Mouse (Mus musculus) forelimb bud, embryonic 11.5 days (tissue): ENCODE results near the gene Ttll7.

Experiments used
- DNase-seq: peaks from one replicate; pipeline ENCODE4 v3.0.0-alpha.2; 2012; ENCODE audit warnings: low read depth, low spot score

The Ttll7 gene

DNA sequence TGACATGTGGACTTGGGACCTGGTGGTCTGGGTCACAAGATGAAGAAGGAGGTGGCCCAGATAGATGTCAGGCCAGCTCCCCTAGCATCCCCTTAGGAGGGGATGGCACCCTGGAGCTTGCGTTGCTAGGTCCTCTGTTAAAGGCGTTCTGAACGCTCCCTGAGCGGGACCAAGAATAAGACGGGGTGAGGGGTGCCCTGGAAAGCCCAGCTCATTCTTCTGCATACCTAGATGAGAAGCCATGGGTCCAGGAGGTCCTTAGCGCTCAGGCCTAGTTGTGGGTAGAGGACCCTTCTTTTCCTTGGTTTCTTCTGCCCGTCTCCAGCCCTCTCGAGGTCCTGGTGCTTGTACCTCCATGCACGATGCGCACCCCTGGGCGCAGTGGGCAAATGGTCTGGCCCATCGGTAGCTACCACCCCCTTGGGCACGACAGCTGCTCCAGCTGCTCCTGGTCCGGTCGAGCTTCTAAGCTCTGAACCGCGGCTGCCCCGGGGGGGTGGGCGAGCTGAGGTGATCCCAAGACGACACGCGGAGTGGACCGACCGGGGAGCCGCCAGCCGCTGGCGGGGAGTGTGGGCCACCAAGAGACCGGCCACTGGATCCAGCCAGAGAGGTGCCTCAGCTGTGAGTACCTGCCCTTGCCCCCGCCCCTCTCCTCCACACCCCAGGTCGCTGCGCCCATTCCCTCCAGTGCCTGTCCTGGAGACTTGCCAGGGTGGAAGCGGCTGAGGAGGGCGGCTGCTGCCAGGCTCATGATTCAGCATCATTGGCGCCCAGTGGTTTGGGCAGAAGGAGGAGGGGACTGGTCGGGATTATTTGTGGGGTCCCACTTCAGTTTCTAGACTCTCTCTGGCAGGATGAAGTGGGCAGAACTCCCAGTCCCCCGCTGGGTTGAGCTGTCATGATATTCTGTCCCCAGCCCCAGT is at the start of gene Ttll7:
Gene Ttll7 (plus strand): TSS at position 402 of the 926 bp plus-strand sequence.
- peak; percentile 88 for DNase-seq

DNA sequence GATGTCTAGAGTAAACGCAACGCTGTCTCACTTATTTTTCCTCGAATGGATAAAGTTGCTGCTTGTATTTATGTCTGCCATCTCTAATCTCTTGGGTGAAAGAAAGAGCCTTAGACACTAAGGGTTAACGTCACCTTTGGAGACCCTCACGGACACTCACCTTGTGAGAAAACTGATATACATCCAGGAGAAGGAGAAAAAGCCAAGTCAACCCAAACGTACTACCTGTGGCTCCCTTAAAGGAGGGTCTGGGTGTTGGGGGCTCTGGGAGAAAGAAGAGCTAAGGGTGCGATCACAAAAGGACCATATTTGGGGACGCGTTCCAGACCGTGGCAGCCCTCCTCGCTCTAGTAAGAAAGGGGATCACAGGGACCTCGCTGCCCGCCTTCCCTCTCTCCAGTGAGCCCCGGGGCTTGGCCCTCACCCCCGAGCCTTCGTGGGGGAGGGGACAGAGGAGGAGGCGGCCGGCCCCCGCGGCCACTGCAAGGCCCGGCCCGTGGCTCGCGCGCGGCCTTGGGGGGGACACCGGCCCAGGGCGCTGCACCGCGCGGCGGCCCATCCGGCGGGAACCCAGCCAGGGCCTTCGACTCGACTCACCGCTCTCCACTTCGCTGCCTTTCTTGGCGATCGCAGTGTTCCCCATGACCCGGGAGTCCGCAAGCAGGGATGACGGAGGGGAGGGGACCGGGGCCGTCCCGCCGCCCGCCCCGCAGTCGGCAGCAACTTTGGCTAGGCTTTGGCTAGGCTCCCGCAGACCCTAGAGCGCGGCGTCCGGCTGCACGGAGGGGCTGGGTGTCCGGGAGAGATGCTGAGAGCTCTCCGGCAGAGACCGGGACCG is 39.9 kb upstream of the Ttll7 start:
- peak; percentile 26 for DNase-seq

DNA sequence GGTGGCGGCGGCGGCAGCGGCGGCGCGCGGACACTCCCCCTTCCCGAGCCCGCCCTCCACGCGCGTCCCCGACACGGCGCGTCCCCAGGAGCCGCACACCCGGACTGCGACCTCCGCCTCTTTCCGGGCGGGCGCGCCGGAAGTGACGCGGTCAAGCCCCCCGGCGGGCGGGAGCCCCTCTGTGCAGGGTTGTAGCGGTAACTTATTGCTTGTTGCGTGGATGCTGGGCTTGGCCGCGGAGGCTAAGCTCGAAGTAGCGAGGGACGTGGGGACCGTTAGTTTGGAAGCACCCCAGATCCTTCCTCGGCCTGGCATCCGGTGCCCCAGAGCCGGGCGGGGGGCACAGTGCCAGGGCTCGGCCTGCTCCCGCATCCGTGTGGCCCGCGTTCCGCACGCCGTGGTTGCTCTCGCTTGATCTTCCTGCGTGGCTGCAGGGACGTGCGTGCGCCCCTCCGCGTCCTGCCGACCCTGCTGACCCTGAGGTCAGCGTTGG is 39.2 kb upstream of the Ttll7 start, which contains the start of gene Prkacb:
Gene Prkacb (minus strand): TSS at position 90 of the 493 bp plus-strand sequence.
- peak; percentile 86 for DNase-seq

DNA sequence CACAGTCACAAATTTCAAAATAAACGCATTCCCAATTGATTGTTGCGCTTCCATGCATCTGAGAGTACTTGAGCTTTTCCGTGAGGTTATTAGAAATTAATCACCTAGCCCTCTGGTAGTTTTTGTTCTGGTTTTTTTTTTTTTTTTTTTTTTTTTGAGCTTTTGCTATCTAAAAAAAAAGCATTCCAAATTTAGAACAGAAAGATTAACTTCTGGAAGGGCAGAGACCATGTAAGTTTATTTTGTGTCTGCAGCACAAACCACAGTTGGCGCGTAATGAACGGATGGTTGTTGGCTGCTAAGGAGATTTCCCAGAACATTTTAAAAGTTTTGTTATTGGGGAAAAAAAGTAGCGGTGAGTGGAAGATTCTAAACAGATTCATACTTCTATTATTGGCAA is 38.5 kb upstream of the Ttll7 start:
- no peak for DNase-seq

DNA sequence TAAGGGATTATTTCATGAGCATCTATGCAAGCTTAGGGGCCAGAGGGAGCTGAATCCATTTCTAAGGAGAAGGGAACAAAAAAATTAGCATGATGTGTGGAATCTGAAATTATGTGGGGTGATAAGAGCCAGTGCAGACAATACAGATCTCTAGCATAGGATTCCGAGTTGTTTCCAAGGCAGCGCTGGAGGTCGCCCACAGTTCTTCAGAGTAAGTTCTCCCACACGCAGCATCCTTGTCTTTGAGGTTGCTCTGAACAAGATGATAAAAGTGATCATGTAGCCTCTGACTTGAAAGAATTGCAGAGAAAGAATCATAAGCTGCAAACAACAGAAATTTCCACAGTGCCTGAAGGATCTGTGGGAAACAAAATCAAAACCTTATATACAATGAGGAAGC is 31.4 kb upstream of the Ttll7 start:
- no peak for DNase-seq

DNA sequence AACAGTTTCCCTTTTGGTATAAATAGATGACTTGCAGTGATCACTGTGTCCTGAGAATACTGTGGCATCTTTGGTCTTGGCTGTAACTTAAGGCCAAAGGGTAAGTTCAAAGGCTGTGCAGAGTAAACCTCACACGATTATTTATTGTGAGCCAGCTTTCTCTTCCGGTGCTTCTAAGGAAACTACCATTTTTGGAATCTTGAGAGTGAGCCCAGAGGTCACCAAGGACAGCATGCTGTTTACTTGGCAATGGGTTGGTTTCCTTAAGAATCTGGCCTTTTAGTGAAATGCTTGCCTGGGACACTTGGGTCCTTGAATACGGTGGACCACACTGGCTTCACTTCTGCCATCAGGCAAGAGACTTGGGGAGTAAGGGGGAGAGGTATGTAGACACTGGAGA is 9.4 kb upstream of the Ttll7 start:
- no peak for DNase-seq

DNA sequence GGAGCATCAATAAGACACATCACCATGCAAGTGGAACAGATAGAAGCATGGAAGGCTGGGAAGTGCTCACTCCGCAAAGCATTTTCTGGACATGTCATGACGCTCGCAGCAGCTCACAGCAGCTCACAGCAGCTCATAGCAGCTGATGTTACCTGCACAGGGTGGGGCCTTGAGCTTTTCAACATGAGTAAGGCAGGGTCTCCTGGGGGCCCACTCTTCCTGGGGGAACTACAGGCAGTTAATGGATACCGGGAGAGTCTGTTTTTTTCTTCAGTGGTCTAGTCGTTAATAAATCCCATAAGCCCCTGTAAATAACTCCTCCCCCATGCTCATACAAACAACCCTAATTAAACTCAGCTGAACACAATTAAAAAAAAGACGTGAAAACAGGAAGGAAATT is 8.7 kb upstream of the Ttll7 start:
- DNase-seq, result no peak

DNA sequence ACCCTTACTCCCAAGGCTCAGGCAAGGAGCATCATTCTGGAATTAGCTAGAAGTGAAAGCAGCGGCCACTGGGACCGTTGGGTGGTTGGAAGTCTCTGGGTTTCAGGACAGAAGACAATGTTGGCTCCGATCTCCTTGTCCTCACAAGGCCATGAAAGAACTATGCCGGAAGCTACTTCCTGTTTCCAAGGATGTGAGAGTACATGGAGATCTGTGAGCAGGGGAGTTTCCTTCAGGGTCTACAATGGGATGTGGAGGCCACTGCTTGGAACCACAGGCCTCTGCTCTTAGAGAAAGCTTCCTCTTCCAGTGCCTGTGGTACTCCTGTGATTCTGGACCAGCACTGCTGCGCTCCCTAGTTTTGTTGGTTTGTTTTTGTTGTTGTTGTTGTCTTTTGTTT is 5.9 kb upstream of the Ttll7 start:
- DNase-seq, result no peak

DNA sequence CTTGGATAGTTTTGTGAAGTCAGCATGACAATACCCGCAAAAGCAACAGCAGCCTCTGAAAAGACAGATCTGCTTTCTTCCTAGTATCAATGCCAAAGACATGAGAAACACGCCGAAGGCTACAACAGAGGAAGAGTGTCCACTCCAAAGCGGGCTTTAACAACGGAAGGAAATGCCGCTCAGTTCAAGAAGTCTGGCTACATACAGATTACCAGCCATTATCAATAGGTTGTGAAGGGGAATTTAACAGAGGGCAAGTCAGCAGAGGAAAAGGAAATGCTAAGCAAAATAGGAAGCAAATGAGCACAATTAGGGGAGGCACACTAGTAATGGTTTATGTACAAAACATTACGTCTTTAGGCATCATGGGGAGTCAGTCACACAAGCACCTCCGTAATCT is 4.1 kb upstream of the Ttll7 start:
- no peak for DNase-seq

DNA sequence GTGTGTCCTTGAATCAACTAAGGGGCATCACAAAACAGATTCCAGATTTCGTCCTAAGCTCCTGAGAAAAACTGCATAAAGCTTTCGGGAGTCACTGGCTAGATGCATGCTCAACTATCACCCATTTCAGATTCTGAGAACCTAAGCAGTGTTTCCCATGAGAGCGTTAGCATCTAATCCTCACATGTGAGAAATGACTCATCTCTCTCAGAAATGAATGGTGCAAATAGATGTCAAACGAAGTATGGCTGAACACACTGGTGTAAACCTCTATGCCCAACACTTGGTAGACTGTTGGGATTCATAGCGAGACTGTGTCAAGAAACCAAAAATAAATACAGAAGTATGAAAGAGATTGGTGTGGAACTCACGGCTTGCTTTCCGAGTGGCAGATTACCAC is 2.8 kb upstream of the Ttll7 start:
- no peak for DNase-seq

DNA sequence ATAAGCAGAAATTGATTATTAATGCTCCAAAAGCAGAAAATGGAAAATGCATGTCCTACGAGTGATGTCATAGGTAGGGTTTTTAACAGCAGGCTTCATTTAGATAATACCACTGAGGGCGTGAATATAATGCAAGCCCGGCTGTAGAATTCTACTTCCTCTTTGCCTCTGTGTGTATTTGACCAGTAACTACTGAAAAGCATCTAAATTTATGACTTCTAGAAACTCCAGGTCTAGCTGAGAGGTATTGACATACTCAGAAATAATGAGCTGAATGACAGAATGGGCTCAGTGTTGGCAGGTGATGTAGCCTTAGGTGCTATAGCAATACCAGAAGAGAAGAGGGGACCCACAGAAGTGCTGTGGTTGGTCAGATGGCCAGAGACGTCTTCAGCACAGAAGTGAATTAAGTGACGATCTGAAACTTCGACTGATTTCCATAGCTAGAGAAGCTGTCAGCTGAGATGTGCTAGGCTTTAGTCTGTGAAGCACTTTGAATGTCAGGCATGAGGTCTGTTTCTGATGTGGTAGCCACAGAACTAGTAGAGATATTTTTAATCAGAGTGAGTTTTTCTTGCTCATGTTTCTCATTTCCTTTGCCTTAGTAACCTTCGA is 2.4 kb downstream of the Ttll7 start:
- DNase-seq, result no peak

DNA sequence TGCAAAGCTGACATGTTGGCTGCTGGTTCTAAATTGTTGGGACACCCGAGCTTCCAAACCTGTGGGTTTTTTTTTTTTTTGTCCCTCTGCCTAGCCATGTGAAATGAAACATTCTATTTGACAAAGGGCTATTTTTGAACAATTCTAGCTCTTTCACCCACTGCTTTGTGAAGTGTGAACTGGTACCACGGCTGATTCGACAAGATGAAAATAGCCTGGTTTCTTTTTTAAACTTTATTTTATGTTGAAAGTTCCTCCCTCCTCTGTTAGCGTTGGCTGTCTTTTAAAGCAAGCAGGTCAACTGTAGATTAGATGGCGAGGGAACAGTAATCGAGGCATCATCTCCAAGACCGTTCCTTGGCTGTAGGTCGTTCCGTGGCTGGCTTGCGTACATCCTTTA is 5.2 kb downstream of the Ttll7 start:
- no peak for DNase-seq

DNA sequence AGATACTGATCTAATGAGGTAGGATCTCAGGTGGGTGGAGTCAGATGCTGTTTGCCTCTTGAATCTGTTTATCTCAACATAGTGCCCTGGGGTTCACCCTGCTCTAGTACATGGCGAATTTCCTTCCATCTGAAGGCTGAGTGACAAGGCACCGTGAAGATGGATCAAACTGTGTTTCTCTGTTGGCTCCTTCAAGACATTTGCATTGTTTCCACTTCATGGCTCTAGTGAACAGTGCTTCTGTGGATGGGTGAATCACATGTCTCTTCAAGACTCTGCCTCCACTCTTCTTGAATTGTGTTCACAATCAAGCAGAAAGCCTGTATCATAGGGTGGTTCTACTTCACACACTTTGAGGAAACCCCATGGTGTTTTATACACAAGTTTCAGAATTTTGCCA is 8.1 kb downstream of the Ttll7 start:
- DNase-seq, result no peak

DNA sequence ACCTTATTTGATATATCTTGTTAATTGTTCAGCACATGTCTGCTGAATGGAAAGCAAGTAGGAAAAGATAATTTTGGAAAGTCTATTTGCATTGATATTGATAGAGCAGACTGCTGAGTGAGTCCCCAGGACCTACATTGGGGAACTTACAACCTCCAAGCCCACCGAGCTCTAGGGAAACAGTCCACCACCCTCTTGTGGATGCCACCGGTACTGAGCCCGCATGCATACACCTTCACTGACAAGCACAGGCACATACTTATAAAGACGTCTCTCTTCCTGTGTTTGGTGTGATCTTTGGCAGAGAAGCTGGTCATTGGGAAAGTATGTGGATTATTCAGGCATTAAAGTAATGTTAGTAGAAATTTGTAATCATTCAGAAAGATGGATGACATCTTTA is 14.4 kb downstream of the Ttll7 start:
- DNase-seq, result no peak

DNA sequence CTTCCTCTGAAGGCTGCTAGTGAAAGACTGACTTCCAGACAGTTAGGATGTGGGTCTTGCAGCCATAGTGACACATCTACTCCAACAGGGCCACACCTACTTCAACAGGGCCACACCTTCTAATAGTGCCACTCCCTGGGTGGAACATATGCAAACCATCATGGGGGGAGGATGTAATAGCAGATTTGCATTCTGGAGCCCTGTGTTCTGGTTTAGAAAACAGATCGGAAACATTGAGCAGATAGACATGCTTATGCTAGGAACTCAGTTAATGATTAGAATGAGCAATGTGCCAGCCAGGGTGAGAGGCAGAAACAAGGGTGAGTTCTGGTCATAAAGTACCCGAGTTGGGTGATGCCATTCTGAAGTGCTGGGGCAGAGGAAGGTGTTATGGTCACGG is 19.8 kb downstream of the Ttll7 start:
- DNase-seq, result no peak

DNA sequence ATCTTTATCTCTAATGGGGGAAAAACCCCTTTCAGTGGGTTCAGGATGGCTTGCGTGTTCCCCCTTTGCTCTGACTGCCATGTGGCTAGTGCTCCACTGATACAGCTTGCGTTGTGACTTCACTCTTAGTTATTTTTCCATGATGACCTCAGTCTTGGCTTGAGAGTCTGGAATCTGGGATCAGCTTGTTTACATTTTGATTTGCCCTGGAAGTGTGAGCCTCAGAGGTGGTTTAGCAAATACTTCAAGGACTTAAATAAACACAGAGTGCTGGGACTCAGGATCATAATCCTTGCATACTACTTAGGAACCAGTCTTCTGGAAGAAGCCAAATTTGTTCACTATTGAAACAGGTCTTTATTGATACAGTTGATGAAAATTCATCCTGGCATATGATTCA is 23.8 kb downstream of the Ttll7 start:
- no peak for DNase-seq

DNA sequence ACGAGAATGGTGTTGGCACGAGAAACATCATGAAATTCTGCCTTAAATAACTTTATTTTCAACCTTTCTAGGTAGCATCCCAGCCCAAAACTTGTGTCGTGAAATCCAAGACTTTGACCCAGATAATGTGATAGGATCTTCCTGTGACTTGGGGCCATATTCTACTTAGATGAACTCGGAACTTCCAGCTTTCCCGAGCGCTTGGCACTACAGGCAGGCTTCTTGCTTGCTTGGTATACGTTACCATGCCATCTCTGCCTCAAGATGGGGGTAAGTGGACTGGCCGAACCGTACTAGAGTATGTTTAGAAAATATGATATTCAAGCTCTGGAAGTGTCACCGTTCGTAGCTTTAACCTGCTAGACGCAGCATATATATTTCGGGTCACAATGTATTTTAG is 41.8 kb downstream of the Ttll7 start:
- no peak for DNase-seq

DNA sequence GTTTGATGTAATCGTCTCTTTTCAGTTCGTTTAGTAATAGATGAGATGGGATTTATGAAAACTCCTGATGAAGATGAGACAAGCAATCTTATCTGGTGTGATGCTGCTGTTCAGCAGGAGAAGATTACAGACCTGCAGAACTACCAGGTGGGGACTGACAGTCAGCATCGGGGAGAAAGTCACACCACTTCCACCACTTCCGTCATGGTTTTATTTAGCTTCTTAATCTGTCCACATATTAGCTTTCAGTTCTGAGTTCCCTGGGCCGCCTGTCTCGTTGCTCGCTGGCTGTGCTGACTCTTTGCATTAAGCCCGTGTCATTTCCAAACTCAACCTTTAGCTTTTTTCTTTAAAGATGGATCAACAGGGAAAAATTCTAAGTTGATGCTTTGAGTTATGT is 44.4 kb downstream of the Ttll7 start:
- DNase-seq, result no peak

DNA sequence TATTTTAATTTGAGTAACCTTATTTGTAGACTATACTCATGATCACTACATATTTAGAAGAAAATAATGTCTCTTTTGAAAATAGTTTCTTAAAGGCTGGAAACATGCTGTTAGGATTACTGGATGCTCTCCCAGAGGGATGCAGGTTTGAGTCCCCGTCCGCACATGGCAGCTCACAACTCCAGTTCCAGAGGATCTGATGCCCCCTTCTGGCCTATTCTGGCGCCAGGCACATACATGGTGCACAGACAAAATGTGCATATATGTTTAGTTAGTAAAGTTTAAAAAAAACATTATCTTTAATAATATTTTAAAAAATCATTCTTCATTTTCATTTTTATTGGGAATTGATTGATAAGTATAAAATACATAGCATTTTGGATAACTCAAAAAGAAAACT is 47.9 kb downstream of the Ttll7 start:
- no peak for DNase-seq

DNA sequence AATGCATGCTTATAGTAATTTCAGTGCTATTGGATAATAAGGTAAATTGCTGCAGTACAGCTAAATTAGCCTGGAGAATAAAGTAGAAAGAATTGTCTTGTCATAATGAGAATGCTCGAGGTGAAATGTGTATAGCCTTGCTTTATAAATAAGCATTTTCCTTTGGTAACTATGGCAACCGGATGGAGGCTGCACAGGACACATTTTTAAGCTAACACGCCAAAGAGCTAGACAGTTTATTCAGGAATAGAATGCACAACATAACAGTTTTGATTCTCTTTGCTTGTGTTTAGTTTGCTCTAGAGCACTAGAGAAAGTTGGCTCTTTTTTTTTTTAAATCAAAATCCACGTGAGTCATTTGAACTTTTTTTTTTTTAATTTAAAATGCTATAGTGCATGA is 49.6 kb downstream of the Ttll7 start:
- DNase-seq, result no peak

DNA sequence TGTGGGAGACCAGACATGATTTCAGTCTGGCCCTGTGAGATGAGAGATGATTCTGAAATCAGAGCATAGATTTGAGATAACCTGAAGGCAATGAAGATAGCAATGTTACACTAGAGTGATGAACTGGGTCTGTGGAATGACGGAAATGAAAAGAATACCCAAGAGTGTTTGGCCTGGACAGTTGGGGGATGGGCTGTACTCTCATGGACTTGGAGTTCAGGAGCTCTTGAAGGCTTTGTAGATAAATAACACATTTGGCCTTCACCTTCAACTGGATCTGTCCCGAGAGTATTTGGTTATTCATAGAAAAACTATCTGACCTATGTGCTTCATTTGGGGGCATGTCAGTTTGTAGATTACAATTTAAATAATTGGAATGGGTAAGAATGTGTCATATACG is 53.4 kb downstream of the Ttll7 start:
- no peak for DNase-seq

DNA sequence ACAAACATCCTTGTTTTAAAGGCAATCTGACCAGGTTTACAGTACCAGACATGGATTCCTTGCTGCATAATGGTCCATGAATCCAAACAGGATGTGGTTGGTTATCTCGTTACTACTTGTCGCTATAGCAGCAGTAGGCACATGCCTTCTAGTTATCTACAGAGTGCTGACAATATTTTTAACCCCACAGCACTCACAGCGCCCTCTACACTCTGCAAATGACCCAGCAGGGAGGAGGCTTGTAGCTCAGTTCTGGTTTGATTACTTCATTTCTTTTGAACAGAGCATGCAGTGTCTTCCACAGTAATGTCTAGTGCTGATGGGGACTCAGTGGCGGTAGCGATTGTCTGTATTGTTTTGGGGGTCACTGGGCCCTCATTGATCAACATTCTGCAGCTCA is 56.8 kb downstream of the Ttll7 start:
- DNase-seq, result no peak
